Mouse (Mus musculus) forebrain, embryonic 13.5 days (tissue): ENCODE measurements around the gene Ist1. TPM values are rescaled to one million over a fixed set of nuclear protein-coding genes. Genes with fewer than 3 reads are reported as not detected.

Experiments
- ATAC-seq: fragments of 200-750 bp; cut with Nextera tagmentation; 2 replicates; pipeline ENCODE4 v1.8.0; 2017
- H3K27ac ChIP-seq: fragments of 300-500 bp; sonication (generic); 2 replicates; pipeline ENCODE4 v1.5.1; 2015; ENCODE audit warnings: inconsistent platforms, mild to moderate bottlenecking, moderate library complexity
- H3K27me3 ChIP-seq: fragments of 300-500 bp; sonication (generic); 2 replicates; pipeline ENCODE4 v1.6.1; 2015; ENCODE audit warnings: mild to moderate bottlenecking, inconsistent platforms
- H3K36me3 ChIP-seq: fragments of 300-500 bp; sonication (generic); 2 replicates; pipeline ENCODE4 v1.6.1; 2015; ENCODE audit warnings: mild to moderate bottlenecking, inconsistent platforms; ENCODE audit not compliant: poor library complexity, severe bottlenecking
- H3K4me1 ChIP-seq: fragments of 300-500 bp; sonication (generic); 2 replicates; pipeline ENCODE4 v1.6.1; 2015; ENCODE audit warnings: inconsistent platforms
- H3K4me2 ChIP-seq: fragments of 300-500 bp; sonication (generic); 2 replicates; pipeline ENCODE4 v1.6.1; 2015; ENCODE audit warnings: inconsistent platforms, mild to moderate bottlenecking, moderate library complexity
- H3K4me3 ChIP-seq: fragments of 300-500 bp; sonication (generic); 2 replicates; pipeline ENCODE4 v1.5.1; 2015; ENCODE audit warnings: mild to moderate bottlenecking, inconsistent platforms
- H3K9ac ChIP-seq: fragments of 300-500 bp; sonication (generic); 2 replicates; pipeline ENCODE4 v1.6.1; 2015; ENCODE audit warnings: mild to moderate bottlenecking, inconsistent platforms
- H3K9me3 ChIP-seq: fragments of 300-500 bp; sonication (generic); replicated peaks from 2 replicates; pipeline ENCODE4 v1.6.1; 2016; ENCODE audit warnings: inconsistent platforms
- WGBS: fragments of 180-500 bp; shearing (Covaris S2); methylation state at CpG from one replicate; pipeline ENCODE4 v1.1.7; 2015; 5-methylcytosine and 5-hydroxymethylcytosine counted together
- polyA plus RNA-seq: library from polyadenylated mRNA; unstranded; fragments of >200 nt; fragmentation: Nextera tagmentation; extraction: Ambion mirVana; gene quantifications from 2 replicates; pipeline ENCODE4 v1.2.1, GENCODE M21; 2015

The Ist1 gene
- polyA plus RNA-seq, 1 experiment from 2014 or later = 165 TPM

DNA sequence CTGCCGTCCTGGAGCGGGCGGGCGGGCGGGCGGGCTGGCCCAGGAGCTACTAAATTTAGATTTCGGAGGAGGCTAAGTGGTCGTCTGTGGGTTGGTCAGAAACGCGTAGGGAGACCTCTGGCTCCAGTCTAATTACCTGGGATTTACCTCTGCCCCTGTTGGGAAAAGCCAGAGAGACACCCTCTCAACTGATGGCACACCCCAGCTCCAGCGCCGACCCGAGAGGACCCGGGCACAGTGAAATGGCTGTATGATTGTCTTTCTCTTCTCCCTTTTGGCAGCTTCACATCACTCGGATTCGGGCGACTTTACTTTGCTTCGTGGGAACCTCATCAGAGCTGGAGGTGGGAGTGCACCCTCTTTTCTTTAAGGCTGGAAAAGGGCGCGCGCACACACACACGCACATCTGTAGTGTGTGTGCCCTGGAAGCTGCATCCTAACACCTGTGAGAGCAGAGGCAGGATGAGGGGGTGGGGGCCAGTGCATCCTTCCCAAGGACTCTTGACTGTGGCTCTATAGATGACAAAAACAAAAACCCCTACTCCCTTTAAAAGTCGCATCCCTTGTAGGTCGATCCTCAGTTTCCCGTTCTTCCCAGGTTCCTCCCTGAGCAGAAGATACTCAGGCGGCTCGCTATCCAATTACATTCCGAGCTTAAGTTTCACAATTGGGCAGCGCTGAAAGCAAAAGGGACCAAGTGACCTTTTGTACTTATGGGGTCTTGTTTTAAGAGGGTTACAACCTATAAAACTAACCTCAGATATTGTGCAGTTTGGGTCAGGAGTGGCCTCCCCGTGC lies 13.2 kb upstream of the Ist1 start:
- ATAC-seq = peak; percentile 58
- Histone ChIP-seq H3K27me3 (0 out of 2 replicates have a peak, but pooled peaks cover 8% of the 10 kb centered on the region), H3K4me1 (peaks cover 34% of the 10 kb centered on the region), H3K27ac (peak overlapping the region; percentile 95), H3K9me3 (no peaks in the 10 kb centered on the region), H3K4me2 (peak overlapping the region; percentile 94), H3K36me3 (peaks cover 36% of the 10 kb centered on the region), H3K4me3 (peak overlapping the region; percentile 88), H3K9ac (peak overlapping the region; percentile 99)
- WGBS = under 1% methylated on average over 23 of the region's 30 CpGs

DNA sequence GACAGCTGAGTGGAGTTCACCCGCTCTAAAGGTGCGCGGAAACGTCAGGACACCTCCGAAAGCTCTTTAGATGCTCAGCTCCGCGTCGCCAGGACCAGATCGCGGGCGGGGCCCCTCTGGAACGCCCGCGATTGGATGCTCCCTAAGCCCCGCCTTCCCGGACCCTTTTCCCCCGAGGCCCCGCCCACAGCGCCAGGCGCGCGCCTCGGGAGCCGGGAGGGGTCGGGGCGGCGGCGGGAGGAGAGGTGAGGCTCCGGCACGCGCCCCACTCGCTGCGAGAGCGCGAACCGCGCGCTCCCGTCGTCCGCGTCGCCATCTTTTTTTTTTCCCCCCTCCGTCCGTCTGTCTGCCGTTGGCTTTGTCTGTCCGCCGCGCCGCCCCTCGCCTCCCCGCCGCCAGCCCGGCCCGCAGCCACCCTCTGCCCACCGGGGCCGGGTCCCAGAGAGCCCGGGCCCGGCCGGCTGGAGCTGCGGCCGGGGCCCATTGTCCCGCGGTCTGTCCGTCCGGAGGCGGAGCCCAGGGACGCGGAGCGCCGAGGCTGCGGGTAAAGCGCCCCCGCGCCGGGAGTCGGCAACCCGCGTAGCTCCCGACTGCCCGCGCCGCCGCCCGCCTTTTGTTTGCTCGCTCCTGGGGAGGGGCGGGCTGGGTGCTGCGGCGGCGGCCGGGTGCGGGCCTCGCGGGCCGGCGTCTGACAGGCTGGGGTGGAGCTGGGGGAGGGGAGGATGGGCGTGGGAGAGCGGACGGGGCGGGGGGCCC lies 12.4 kb upstream of the Ist1 start, which contains the start of gene Zfp821:
Gene Zfp821 (plus strand): TSS at position 227 of the 756 bp plus-strand sequence.
- Histone ChIP-seq H3K27me3 (0 out of 2 replicates have a peak, but pooled peaks cover 8% of the 10 kb centered on the region), H3K9ac (peak within 1 kb of the TSS; percentile 99), H3K4me1 (peaks cover 34% of the 10 kb centered on the region), H3K36me3 (peaks cover 28% of the 10 kb centered on the region), H3K9me3 (no peaks in the 10 kb centered on the region), H3K4me2 (peak within 1 kb of the TSS; percentile 94), H3K4me3 (peak within 1 kb of the TSS; percentile 88), H3K27ac (peak within 1 kb of the TSS; percentile 95)
- ATAC-seq = peak; percentile 90
- under 1% methylated on average over 55 of the region's 100 CpGs for WGBS

DNA sequence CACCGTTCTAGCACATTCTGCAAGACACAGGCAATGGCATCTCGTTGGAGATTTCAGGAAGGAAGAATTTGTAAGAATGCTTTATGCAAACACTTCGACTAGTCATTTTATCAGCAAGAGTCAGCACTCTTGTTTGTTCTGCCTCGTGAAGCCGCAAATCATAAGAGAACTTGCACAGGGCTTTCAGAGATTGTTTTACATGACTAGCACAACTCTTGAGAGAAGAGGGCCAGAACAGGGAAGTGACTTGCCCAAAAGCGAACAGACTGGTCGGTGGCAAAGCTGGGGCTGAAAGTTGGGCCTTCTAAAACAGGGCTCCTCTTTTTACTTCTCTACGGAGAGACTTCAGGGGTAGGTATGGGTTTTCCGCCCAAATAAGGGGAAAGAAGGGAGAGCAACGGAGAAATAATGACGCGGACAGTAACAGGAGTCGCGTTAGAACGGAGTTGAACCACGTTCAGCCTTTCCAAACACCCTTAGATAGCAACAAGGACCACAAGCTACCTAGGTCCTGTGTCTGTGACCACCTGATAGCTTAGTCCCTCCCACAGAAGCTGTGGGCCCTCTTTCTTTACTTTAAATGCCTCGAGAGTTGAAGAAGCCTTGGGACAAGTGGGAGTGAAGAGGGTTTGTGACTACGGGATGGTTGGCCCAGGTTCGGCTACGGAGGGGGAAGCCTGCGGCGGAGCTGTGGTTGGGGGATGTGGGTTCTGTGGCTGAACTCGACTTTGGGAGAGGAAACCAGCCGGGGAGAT lies 11.7 kb upstream of the Ist1 start:
- Histone ChIP-seq H3K4me3 (peak overlapping the region; percentile 88), H3K4me1 (peaks cover 34% of the 10 kb centered on the region), H3K36me3 (peaks cover 21% of the 10 kb centered on the region), H3K9me3 (no peaks in the 10 kb centered on the region), H3K27me3 (0 out of 2 replicates have a peak, but pooled peaks cover 8% of the 10 kb centered on the region), H3K9ac (peak overlapping the region; percentile 99), H3K27ac (no peak overlapping the region), H3K4me2 (peak overlapping the region; percentile 94)
- no peak for ATAC-seq
- WGBS = 12% methylated on average over 24 of the region's 24 CpGs

DNA sequence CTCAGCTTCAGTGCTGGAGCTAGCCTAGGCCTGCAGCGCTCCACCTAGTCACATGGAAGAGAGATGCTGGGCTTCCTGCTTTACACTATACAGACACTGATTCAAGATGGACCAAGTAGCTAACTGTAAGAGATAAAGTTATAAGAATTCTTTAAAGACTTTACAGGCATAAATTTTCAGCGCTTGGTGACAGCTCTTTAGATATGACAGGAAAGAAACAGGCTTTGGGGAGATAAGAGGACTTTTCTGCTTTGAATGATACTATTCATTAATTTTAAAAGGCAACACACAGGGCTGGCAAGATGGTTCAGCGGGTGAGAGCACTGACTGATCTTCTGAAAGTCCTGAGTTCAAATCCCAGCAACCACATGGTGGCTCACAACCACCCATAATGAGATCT lies 5.4 kb upstream of the Ist1 start:
- 0 out of 2 replicates have a peak, but pooled peaks cover 7% of the 10 kb centered on the region for H3K27me3 ChIP-seq
- peaks cover 8% of the 10 kb centered on the region; the same call in 1 of the 2 replicates for H3K4me1 ChIP-seq
- no peak for ATAC-seq
- H3K27ac ChIP-seq = no peak overlapping the region
- no peak overlapping the region for H3K9ac ChIP-seq
- WGBS = 76% methylated on average over 3 of the region's 3 CpGs
- no peak overlapping the region for H3K4me2 ChIP-seq
- no peak overlapping the region for H3K4me3 ChIP-seq
- no peaks in the 10 kb centered on the region for H3K9me3 ChIP-seq
- H3K36me3 ChIP-seq = no peaks in the 10 kb centered on the region

DNA sequence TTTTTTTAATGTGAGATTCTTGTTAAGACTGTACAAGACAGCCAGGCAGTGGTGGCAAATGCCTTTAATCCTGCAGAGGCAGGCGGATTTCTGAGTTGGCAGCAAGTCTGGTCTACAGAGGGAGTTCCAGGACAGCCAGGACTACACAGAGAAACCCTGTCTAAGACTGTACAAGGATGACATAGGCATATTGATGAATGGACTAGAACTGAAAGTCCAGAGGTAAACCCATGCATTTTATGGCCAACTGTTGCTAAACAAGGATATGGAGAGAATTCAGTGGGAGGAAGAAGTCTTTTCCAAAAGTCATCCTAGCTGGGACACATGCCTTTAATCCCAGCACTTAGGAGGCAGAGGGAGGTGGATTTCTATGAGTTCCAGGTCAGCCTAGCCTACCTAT lies 4.7 kb upstream of the Ist1 start:
- WGBS = 61% methylated on average over 1 of the region's 1 CpGs
- no peak for ATAC-seq
- Histone ChIP-seq H3K9me3 (no peaks in the 10 kb centered on the region), H3K4me1 (peaks cover 8% of the 10 kb centered on the region; the same call in 1 of the 2 replicates), H3K36me3 (no peaks in the 10 kb centered on the region), H3K27me3 (0 out of 2 replicates have a peak, but pooled peaks cover 3% of the 10 kb centered on the region), H3K27ac (no peak overlapping the region), H3K4me2 (no peak overlapping the region), H3K9ac (no peak overlapping the region), H3K4me3 (no peak overlapping the region)

DNA sequence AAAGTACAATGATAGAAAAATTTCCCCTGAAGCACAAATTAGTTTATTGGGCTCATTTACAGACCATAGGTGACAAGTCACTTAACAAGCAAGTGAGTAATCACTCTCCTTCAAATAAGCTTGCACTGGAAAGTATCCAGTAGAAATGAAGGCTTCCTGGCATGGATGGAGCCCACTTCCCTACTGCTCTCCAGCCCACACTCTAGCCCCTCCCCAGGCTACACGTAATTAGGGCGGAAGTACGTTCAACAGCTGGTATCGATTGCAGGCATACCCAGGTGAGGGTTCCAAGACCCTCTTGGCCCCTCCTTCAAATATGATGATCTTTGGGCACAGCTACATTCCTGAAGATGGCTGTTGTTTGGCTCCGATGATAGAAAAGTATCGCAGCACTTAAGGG lies 1.1 kb upstream of the Ist1 start:
- H3K4me3 ChIP-seq = peak overlapping the region; percentile 91; the same call in 1 of the 2 replicates

DNA sequence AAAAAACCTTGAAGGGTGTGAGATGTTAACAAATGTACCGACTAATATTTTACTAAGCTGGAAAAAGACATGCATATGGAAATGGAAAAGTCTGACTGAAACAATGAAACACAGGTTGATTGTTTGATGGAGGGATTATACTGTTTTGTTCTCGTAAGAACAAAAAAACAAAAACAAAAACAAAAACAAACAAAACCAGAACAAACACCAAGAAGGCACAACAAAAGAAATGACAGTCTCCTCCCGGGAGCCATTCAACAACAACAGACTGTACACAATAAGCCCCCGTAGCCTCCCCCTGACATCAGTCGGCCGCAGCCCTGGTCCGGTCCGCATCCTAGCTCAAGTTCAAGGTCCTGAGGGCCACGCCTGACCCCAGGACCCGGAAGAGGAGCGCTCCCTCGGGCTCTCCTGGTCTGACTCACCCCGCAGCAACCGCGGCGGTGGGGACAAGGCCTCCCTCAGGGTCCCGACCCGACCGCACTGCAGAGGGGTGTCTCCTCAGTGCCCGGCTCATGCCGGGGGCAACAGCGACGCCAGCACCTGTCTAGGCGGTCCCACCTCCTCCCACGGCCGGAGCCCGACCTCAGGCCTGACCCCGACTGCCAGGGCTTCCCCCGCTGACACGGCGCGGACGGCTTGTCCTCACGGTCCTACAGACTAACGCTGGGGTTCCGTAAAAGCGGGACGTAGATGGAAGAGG lies 466 bp downstream of the Ist1 start:
- H3K4me1 ChIP-seq = peaks cover 31% of the 10 kb centered on the region
- H3K9me3 ChIP-seq = no peaks in the 10 kb centered on the region
- peak overlapping the region; percentile 60 for H3K27ac ChIP-seq
- under 1% methylated on average over 38 of the region's 38 CpGs for WGBS
- peak overlapping the region; percentile 84 for H3K4me2 ChIP-seq
- peak overlapping the region; percentile 96 for H3K9ac ChIP-seq
- peak overlapping the region; percentile 91 for H3K4me3 ChIP-seq
- H3K36me3 ChIP-seq = 0 out of 2 replicates have a peak, but pooled peaks cover 4% of the 10 kb centered on the region
- H3K27me3 ChIP-seq = 0 out of 2 replicates have a peak, but pooled peaks cover 3% of the 10 kb centered on the region
- ATAC-seq = peak; percentile 67

More for the DNA sequence above, 1.1 kb upstream of the Ist1 start:
- H3K9me3 ChIP-seq = no peaks in the 10 kb centered on the region
- 73% methylated on average over 6 of the region's 6 CpGs for WGBS
- H3K36me3 ChIP-seq = no peaks in the 10 kb centered on the region
- H3K27ac ChIP-seq = no peak overlapping the region
- H3K4me1 ChIP-seq = peaks cover 31% of the 10 kb centered on the region
- 0 out of 2 replicates have a peak, but pooled peaks cover 3% of the 10 kb centered on the region for H3K27me3 ChIP-seq
- no peak overlapping the region for H3K9ac ChIP-seq
- H3K4me2 ChIP-seq = peak overlapping the region; percentile 84; the same call in 1 of the 2 replicates
- ATAC-seq = no peak

DNA sequence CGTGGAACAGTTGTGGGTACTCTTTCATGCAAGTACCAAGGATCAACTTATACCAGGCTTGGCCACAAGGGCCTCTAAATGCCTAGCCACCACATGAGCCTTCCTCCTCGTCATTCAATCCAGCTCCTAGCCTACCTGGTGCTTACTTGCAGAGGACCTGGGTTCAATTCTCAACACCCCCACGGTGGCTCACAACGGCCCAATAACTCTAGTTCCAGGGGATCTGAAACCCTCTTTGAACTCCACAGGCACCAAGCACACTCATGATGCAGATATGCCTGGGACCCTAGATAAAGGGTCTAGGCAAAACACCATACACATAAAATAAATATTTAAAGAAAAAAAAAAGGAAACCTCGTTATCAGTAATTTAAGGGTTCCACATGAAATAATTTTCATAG lies 1.3 kb downstream of the Ist1 start:
- 59% methylated on average over 5 of the region's 5 CpGs for WGBS
- Histone ChIP-seq H3K4me1 (peaks cover 31% of the 10 kb centered on the region), H3K27ac (no peak overlapping the region), H3K4me2 (peak overlapping the region; percentile 84), H3K36me3 (0 out of 2 replicates have a peak, but pooled peaks cover 4% of the 10 kb centered on the region), H3K9ac (peak overlapping the region; percentile 96), H3K9me3 (no peaks in the 10 kb centered on the region), H3K27me3 (0 out of 2 replicates have a peak, but pooled peaks cover 3% of the 10 kb centered on the region), H3K4me3 (peak overlapping the region; percentile 91)
- no peak for ATAC-seq

DNA sequence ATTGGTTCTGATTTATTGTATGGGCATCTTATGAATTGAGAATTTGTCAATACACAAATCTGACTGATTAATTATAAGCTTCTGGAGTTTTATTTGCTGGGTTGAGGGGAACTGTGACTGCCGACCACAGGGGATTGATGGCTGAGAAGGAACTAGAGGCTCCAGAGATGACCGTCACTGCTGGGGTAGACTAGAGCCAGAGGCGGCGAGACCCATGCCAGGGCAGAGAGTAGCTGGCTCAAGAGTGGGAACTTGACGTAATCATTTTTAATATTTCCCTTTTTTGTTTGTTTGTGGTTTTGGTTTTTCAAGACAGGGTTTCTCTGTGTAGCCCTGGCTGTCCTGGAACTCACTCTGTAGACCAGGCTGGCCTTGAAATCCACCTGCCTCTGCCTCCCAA lies 5.8 kb downstream of the Ist1 start:
- H3K9ac ChIP-seq = no peak overlapping the region
- peaks cover 22% of the 10 kb centered on the region for H3K36me3 ChIP-seq
- H3K4me1 ChIP-seq = peaks cover 24% of the 10 kb centered on the region
- H3K27me3 ChIP-seq = no peaks in the 10 kb centered on the region
- H3K4me3 ChIP-seq = no peak overlapping the region
- no peak overlapping the region for H3K27ac ChIP-seq
- no peak overlapping the region for H3K4me2 ChIP-seq
- WGBS = 97% methylated on average over 5 of the region's 5 CpGs
- ATAC-seq = no peak
- no peaks in the 10 kb centered on the region for H3K9me3 ChIP-seq

DNA sequence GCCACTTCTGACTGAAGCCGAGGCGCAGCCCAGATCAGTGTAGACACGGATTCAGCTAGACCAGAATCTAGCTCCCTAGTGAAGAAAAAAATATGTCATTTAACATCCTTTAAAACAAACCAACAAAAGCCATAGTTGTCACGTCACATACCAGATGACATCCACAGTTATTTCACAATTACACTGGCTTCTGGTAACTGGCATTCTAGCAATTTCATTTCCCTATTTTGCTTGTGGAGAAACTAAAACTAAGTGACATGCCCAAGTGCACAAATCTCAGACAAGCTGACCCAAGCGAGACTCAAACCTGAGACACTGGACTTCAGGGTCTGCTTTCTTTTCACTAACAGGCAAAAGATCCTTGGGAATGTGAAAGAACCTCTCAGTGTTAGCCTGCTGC lies 10.9 kb downstream of the Ist1 start:
- no peak for ATAC-seq
- no peaks in the 10 kb centered on the region for H3K9me3 ChIP-seq
- H3K4me2 ChIP-seq = no peak overlapping the region
- H3K27ac ChIP-seq = no peak overlapping the region
- no peak overlapping the region for H3K4me3 ChIP-seq
- H3K4me1 ChIP-seq = no peaks in the 10 kb centered on the region
- 96% methylated on average over 5 of the region's 5 CpGs for WGBS
- peaks cover 65% of the 10 kb centered on the region for H3K36me3 ChIP-seq
- H3K27me3 ChIP-seq = no peaks in the 10 kb centered on the region
- H3K9ac ChIP-seq = no peak overlapping the region

DNA sequence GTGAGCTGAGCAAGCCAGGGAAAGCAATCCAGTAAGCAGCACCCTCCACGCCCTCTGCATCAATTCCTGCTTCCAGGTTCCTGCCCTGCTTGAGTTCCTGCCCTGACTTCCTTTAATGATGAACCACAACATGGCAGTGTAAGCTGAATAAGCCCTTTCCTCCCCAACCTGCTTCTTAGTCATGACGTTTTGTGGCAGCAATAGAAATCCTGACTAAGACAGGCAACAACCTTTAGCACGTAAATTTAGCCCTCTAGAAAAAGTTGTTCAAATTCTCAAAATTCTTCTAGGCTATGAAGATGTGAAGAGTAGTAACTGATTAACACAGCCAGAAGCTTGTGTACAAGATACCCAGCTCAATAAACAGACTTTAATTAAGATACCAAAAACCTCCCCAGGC lies 11.5 kb downstream of the Ist1 start:
- no peaks in the 10 kb centered on the region for H3K27me3 ChIP-seq
- H3K36me3 ChIP-seq = peaks cover 71% of the 10 kb centered on the region
- no peak overlapping the region for H3K9ac ChIP-seq
- H3K4me1 ChIP-seq = no peaks in the 10 kb centered on the region
- no peak overlapping the region for H3K27ac ChIP-seq
- WGBS = 87% methylated on average over 3 of the region's 3 CpGs
- ATAC-seq = no peak
- no peaks in the 10 kb centered on the region for H3K9me3 ChIP-seq
- H3K4me3 ChIP-seq = no peak overlapping the region
- H3K4me2 ChIP-seq = no peak overlapping the region
